Mouse (Mus musculus): Measurements from ENCODE around the gene Slu7. TPM values are rescaled to one million over a fixed set of nuclear protein-coding genes. Genes with fewer than 3 reads are reported as not detected.

Slu7 gene
- polyA plus RNA-seq, 1 experiment = 7.3 TPM

DNA sequence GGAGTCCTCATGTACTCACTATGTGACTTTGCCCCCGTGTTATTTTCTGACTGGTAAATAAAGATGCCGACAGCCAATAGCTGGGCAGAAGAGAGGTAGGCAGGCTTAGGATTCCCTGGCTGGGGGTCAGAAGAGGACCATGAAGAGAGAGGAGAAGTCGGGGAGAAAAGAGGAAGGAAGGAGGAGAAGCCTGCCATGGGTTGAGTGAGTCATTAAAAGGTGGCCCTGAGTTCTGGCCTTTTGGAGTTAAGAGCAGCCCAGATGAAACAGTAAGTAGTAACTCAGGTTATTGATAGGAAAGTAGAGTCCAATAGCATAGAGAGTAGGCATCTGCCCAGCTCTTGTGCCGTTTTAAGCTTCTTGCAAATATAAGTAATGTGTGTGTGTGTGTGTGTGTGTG lies 17.8 kb downstream of the Slu7 start:
- H3K27me3 ChIP-seq (replicated peaks) = no peaks in the 10 kb centered on the region
- peaks cover 19% of the 10 kb centered on the region for H3K36me3 ChIP-seq (replicated peaks; ENCODE audit: low read length)
- H3K4me1 ChIP-seq = peaks cover 35% of the 10 kb centered on the region
- H3K9me3 ChIP-seq = no peaks in the 10 kb centered on the region
- H3K4me3 ChIP-seq (replicated peaks) = no peak overlapping the region
- TF ChIP-seq FLI1 (IDR thresholded peaks at IDR 0.05; ENCODE audit: low read length) (no peak), GATA1 (IDR thresholded peaks at IDR 0.05; ENCODE audit: borderline replicate concordance, low read length) (no peak)

DNA sequence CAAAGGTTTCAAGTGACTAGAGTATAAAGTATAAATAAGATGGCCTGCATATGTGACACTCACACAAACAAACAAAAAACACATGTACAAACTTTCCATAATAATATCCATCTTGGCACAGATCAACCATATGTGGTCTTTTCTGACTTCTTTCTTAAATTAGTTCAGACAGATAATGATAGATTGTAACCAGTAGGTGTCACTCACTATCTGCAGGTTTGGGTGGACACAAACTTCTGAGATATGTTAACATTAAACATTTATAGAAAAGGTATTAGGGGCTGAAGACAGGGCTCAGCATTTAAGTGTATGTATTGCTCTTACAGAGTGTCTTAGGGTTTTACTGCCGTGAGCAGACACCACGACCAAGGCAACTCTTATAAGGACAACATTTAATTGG lies 18.7 kb downstream of the Slu7 start:
- no peaks in the 10 kb centered on the region for H3K9me3 ChIP-seq
- peaks cover 10% of the 10 kb centered on the region for H3K36me3 ChIP-seq (replicated peaks; ENCODE audit: low read length)
- peaks cover 32% of the 10 kb centered on the region for H3K4me1 ChIP-seq
- no peaks in the 10 kb centered on the region for H3K27me3 ChIP-seq (replicated peaks)
- TF ChIP-seq GATA1 (IDR thresholded peaks at IDR 0.05; ENCODE audit: borderline replicate concordance, low read length) (no peak), FLI1 (IDR thresholded peaks at IDR 0.05; ENCODE audit: low read length) (no peak)
- no peak overlapping the region for H3K4me3 ChIP-seq (replicated peaks)

DNA sequence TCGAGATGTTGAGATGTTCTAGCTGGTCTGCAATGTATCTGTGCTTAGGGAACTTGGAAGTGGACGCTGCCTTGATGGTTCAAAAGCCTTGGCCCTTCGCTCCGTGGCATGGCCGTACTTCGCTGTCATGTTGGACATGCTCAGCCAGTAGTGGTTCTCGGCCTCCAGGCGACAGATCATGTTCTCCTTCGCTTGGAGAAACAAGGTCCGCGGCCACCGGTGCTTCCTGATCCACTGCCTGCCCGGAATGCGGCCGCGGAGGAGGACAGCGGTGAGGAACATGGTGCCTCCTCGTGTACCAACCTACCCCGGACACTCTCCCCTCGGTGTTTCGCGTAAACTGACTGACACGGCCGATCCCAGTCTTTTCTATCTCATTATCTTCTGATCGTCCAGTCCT lies 29.7 kb downstream of the Slu7 start:
- Histone ChIP-seq H3K36me3 (replicated peaks; ENCODE audit: low read length) (no peaks in the 10 kb centered on the region), H3K4me3 (replicated peaks) (no peak overlapping the region), H3K27me3 (replicated peaks) (peaks cover 3% of the 10 kb centered on the region), H3K9me3 (peaks cover 11% of the 10 kb centered on the region), H3K4me1 (no peaks in the 10 kb centered on the region)
- TF ChIP-seq FLI1 (IDR thresholded peaks at IDR 0.05; ENCODE audit: low read length) = no peak
- no peak for TF ChIP-seq GATA1 (IDR thresholded peaks at IDR 0.05; ENCODE audit: borderline replicate concordance, low read length)

DNA sequence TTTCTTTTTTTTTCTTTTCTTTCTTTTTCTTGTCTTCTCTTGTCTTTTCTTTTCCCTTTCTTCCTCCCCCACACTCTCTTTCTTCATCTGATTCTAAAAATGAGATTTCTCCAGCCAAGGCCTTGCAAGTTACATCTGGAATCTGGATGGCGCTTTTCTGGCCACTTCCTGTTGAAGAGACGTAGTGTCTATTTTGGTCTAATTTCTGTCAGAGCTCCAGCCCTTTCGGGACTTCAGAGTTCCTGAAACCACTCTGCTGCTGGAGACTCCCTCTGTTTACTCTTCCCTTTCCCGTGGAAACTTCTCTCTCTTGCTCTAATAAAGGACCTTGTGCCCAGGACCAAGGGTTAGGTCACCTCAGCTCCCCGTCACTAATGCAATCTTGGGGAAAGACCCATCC lies 36.6 kb downstream of the Slu7 start:
- H3K36me3 ChIP-seq (replicated peaks; ENCODE audit: low read length) = no peaks in the 10 kb centered on the region
- TF ChIP-seq GATA1 (IDR thresholded peaks at IDR 0.05; ENCODE audit: borderline replicate concordance, low read length) = no peak
- no peak for TF ChIP-seq FLI1 (IDR thresholded peaks at IDR 0.05; ENCODE audit: low read length)
- H3K4me3 ChIP-seq (replicated peaks) = peak overlapping the region; percentile 62
- H3K27me3 ChIP-seq (replicated peaks) = peaks cover 16% of the 10 kb centered on the region
- no peaks in the 10 kb centered on the region for H3K9me3 ChIP-seq
- peaks cover 29% of the 10 kb centered on the region for H3K4me1 ChIP-seq

DNA sequence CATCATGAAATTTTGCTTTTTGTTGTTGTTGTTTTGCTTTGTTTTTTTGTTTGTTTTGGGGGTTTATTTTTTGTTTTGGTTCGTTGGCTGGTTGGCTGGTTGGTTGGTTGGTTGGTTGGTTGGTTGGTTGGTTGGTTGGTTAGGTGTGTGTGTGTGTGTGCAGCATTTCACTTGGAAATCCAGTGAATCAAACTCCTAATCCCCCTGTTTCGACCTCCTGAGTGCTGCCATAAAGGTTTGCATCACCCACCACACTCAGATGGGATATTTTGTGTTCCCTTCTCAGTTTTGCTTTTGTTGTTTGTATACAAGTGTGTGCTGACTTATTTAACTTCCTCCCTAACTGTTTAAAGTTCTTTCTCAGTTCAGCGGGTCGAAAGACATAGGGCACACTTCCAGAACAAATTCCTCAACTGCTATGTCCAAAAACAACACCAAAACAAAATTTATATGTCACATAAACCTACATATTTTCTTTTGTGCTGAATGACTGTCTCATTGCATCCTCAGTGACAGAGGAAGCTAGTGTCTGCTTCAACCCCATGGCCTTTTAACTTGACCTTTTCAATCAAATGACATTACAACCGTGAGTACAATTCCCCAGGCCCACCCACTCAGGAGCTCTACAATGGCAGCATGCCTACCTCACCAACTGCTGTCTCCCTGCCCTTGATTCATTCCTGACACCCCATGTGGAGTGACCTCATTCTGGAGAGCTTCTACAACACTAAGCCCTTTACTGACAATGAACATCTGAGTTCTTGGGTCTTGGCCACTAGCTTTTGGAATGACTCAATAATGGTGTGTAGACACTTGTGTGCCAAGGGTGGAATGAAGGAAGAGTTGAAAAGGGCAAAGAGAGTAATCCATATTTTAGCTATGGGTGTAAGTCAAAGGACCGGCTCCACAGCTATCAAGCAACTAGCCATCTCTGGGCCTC lies 37.6 kb downstream of the Slu7 start:
- TF ChIP-seq FLI1 (IDR thresholded peaks at IDR 0.05; ENCODE audit: low read length) (no peak), GATA1 (IDR thresholded peaks at IDR 0.05; ENCODE audit: borderline replicate concordance, low read length) (no peak)
- no peaks in the 10 kb centered on the region for H3K9me3 ChIP-seq
- H3K4me3 ChIP-seq (replicated peaks) = no peak overlapping the region

DNA sequence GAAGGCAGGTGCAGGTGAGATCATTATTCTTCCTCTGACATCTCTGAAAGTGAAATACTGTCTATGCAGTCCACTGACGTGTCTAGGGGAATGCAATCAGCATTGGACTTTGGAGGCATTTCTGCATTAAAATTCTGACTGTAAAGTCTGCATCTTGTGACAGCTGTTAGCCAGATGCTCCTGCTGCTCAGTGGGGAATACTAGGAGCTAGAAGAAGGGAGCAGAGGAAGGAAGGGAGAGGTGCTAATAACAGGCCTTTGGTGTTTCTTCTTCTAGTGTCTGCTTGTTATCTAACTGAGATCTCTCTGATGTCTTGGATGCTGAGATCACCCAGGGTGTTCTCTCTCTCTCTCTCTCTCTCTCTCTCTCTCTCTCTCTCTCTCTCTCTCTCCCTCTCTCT lies 39.6 kb downstream of the Slu7 start:
- Histone ChIP-seq H3K4me1 (peaks cover 31% of the 10 kb centered on the region), H3K27me3 (replicated peaks) (peaks cover 20% of the 10 kb centered on the region), H3K9me3 (no peaks in the 10 kb centered on the region), H3K36me3 (replicated peaks; ENCODE audit: low read length) (no peaks in the 10 kb centered on the region), H3K4me3 (replicated peaks) (no peak overlapping the region)
- no peak for TF ChIP-seq FLI1 (IDR thresholded peaks at IDR 0.05; ENCODE audit: low read length)
- TF ChIP-seq GATA1 (IDR thresholded peaks at IDR 0.05; ENCODE audit: borderline replicate concordance, low read length) = no peak

More for the DNA sequence above, 37.6 kb downstream of the Slu7 start:
- peaks cover 31% of the 10 kb centered on the region for H3K4me1 ChIP-seq
- no peaks in the 10 kb centered on the region for H3K36me3 ChIP-seq (replicated peaks; ENCODE audit: low read length)
- H3K27me3 ChIP-seq (replicated peaks) = peaks cover 20% of the 10 kb centered on the region

DNA sequence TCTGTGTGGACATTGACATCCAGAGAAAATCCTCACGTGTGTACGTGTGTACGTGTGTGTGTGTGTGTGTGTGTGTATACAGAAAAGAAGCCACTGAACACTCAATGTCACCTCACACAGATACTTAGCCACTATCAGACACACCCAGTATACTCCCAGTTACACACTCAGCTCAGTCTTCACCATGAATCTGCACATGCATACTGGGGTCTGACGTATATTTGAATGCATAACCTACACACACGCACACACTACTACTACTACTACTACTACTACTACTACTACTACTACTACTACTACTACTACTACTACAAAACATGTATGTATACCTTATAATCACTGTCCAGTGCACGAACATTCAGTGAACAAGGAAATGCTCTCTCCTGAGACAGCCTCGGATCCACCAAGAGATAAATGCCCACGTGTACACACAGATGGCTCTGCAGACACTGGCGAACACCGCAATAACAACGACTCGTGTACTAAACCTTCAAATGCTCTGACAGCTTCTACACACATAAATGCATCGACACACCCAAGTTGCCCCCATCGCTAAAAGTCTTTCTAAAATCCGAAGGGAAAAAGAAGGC lies 40.2 kb downstream of the Slu7 start:
- Histone ChIP-seq H3K9me3 (no peaks in the 10 kb centered on the region), H3K27me3 (replicated peaks) (peaks cover 19% of the 10 kb centered on the region), H3K4me3 (replicated peaks) (peak overlapping the region; percentile 86), H3K36me3 (replicated peaks; ENCODE audit: low read length) (no peaks in the 10 kb centered on the region), H3K4me1 (peaks cover 31% of the 10 kb centered on the region)
- no peak for TF ChIP-seq FLI1 (IDR thresholded peaks at IDR 0.05; ENCODE audit: low read length)
- TF ChIP-seq GATA1 (IDR thresholded peaks at IDR 0.05; ENCODE audit: borderline replicate concordance, low read length) = no peak

DNA sequence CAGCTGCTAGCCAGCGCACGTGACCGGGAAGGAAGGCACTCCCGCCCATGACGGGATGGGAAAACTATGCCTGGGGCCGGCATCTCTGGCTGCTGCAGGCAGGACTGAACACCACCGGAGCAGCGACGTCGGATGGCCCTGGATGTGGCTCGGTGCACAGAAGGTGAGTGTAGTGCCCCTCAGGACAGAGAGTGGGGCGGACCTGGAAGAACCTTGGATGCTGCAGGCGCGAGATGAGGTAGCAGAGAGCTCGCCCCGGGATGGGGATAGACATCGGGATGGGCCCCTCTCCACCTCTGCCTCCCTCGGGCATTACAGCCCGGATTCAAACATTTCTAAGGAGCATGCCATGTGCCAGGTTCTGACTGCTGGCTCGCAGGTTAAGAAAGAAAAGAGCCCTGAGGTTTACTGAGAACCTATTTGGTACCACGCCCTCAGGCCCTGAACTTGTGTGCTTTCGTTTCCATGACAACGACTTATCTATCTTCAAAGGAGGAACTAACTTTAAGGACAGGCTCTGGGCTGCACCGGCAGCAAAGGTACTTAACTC lies 40.8 kb downstream of the Slu7 start, which contains the start of gene C1qtnf2:
C1qtnf2 (plus strand) TSS at position 52 of the 550 bp plus-strand sequence.
- Histone ChIP-seq H3K36me3 (replicated peaks; ENCODE audit: low read length) (no peaks in the 10 kb centered on the region), H3K4me1 (peaks cover 30% of the 10 kb centered on the region), H3K27me3 (replicated peaks) (peaks cover 22% of the 10 kb centered on the region), H3K4me3 (replicated peaks) (peak within 1 kb of the TSS; percentile 86), H3K9me3 (no peaks in the 10 kb centered on the region)
- TF ChIP-seq FLI1 (IDR thresholded peaks at IDR 0.05; ENCODE audit: low read length) (no peak), GATA1 (IDR thresholded peaks at IDR 0.05; ENCODE audit: borderline replicate concordance, low read length) (no peak)

DNA sequence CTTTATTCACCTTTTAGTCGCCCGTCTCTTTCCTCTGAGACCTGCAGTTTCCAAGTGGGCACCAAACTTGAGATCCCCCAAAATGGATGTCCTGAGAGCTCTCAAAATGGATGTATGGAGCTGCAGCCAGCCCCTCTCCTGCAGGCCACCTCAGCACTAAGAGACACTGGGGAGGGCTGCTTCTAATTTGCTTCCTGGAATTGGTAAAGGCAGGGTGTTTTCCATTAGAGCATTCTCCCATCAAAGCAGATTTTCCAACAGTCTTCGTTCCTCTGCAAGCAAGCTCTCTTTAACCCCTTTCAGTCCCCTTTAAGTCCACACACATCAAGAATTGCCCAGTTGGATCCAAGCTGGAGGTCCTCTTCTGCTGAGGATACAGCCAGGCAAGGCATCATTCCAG lies 45.8 kb downstream of the Slu7 start:
- no peaks in the 10 kb centered on the region for H3K36me3 ChIP-seq (replicated peaks; ENCODE audit: low read length)
- TF ChIP-seq GATA1 (IDR thresholded peaks at IDR 0.05; ENCODE audit: borderline replicate concordance, low read length) (no peak), FLI1 (IDR thresholded peaks at IDR 0.05; ENCODE audit: low read length) (no peak)
- H3K9me3 ChIP-seq = no peaks in the 10 kb centered on the region
- peaks cover 24% of the 10 kb centered on the region for H3K27me3 ChIP-seq (replicated peaks)
- H3K4me1 ChIP-seq = peaks cover 49% of the 10 kb centered on the region
- no peak overlapping the region for H3K4me3 ChIP-seq (replicated peaks)

DNA sequence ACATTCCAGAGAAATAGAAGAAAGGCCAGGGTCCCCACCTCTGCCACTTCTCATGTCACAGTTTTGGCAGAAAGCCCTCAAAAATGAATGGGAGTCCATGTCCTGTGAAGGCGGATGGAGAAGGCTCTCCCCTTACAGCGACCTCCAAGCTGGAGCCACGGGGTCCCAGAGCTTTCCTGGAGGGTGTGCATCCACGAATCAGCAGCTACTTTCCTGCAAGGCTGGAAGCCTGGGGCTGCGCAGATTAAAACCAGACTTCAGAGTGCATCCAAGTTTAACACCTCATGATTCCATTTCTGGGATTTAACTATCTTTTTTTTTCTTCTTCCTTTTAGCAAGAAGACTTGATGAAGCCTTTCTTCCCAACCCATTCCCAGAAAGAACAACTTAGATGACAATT lies 47.0 kb downstream of the Slu7 start:
- TF ChIP-seq FLI1 (IDR thresholded peaks at IDR 0.05; ENCODE audit: low read length) = no peak
- no peak for TF ChIP-seq GATA1 (IDR thresholded peaks at IDR 0.05; ENCODE audit: borderline replicate concordance, low read length)
- no peaks in the 10 kb centered on the region for H3K9me3 ChIP-seq
- H3K27me3 ChIP-seq (replicated peaks) = peaks cover 21% of the 10 kb centered on the region
- H3K4me3 ChIP-seq (replicated peaks) = no peak overlapping the region
- H3K4me1 ChIP-seq = peaks cover 52% of the 10 kb centered on the region
- H3K36me3 ChIP-seq (replicated peaks; ENCODE audit: low read length) = no peaks in the 10 kb centered on the region

Measured in megakaryocyte, embryonic 14.5 days (primary cell).